Mouse (Mus musculus) small intestine, adult 2 months (tissue): ENCODE results near the gene Nsd1.

Experiments
- CTCF ChIP-seq: fragments of 200-500 bp; IDR thresholded peaks from 2 replicates; pipeline ENCODE4 v1.5.1; 2012; ENCODE audit warnings: low read depth, mild to moderate bottlenecking, control low read depth, inconsistent platforms, low read length, moderate library complexity, mixed read lengths; ENCODE audit not compliant: insufficient replicate concordance, insufficient read length; ENCODE audit errors: extremely low read depth
- POLR2A ChIP-seq: fragments of 200-500 bp; IDR thresholded peaks from 2 replicates; pipeline ENCODE4 v1.6.1; 2012; ENCODE audit warnings: low read depth, mild to moderate bottlenecking, control low read depth, inconsistent platforms, low read length, moderate library complexity

DNA sequence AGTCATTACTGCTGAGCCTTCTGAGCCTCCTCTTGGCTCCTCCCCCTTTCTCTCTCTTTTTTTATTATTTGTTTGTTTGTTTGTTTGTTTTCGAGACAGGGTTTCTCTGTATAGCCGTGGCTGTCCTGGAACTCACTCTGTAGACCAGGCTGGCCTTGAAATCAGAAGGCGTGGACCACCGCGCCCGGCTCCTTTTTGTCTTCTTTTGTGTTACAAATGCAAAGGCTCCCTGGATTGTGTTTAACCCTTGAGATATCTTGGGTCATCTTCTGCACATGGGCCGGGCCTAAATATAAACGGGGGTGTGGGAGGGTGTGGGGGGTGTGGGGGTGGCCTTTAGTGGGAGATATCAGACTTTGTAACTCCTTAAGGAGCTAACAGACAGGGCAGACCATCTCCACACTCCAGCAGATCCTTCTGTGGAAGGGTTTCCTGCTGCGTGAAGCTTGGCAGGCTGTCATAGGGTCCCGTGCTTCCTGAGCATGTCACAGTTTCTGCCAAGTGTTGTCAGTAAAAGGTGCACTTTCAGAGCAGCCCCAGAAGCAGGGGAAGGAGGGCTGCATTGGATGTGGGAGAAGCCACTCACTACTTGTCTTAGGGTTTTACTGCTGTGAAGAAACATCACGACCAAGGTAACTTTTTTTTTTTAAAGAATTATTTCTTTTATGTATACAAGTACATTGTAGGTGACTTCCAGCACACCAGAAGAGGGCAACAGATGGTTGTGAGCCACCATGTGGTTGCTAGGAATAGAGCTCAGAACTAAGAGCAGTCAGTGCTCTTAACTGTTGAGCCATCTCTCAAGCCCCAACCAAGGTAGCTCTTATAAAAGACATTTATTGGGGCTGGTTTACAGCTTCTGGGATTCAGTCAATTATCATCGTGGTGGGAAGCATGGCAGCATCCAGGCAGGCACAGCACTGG, 128.8 kb downstream of the Nsd1 start:
- TF ChIP-seq CTCF: no peak
- no peak for TF ChIP-seq POLR2A
